Mouse (Mus musculus) heart, adult 2 months (tissue): ENCODE results near the gene Rbfox2. TPM values are rescaled to one million over a fixed set of nuclear protein-coding genes. Genes with fewer than 3 reads are reported as not detected.

ENCODE experiments used
- DNase-seq, 2 experiments: peaks; one replicate each; pipeline ENCODE4 v3.0.0; 2021
- H3K27ac ChIP-seq: fragments of 200-600 bp; 2 replicates; pipeline ENCODE4 v1.8.1; 2022
- H3K27me3 ChIP-seq: fragments of 200-500 bp; 2 replicates; pipeline ENCODE4 v1.6.1; 2012; ENCODE audit warnings: mild to moderate bottlenecking, low read length, inconsistent platforms, mixed read lengths; ENCODE audit not compliant: control insufficient read depth, insufficient read depth
- H3K36me3 ChIP-seq: fragments of 200-500 bp; 2 replicates; pipeline ENCODE4 v1.6.1; 2012; ENCODE audit warnings: low read length, inconsistent platforms; ENCODE audit not compliant: control insufficient read depth, insufficient read depth
- H3K4me1 ChIP-seq: fragments of 200-500 bp; 2 replicates; pipeline ENCODE4 v1.6.1; 2011; ENCODE audit warnings: low read length; ENCODE audit not compliant: control insufficient read depth, insufficient read depth
- H3K4me3 ChIP-seq: fragments of 200-600 bp; 2 replicates; pipeline ENCODE4 v1.8.1; 2022
- H3K79me2 ChIP-seq: fragments of 200-500 bp; replicated peaks from 2 replicates; pipeline ENCODE4 v1.6.1; 2012; ENCODE audit warnings: mild to moderate bottlenecking, inconsistent platforms, low read length, moderate library complexity, mixed read lengths; ENCODE audit not compliant: control insufficient read depth, insufficient read depth
- H3K9ac ChIP-seq: fragments of 200-500 bp; 2 replicates; pipeline ENCODE4 v1.6.1; 2012; ENCODE audit warnings: low read depth, mild to moderate bottlenecking, control low read depth, inconsistent platforms, low read length, mixed read lengths
- CTCF ChIP-seq: fragments of 200-600 bp; IDR thresholded peaks from 2 replicates; pipeline ENCODE4 v1.8.1; 2022; ENCODE audit warnings: antibody characterized with exemption, mild to moderate bottlenecking, moderate library complexity
- EP300 ChIP-seq: fragments of 200-500 bp; IDR thresholded peaks from 2 replicates; pipeline ENCODE4 v1.6.1; 2011; ENCODE audit warnings: low read depth, low read length, control low read depth; ENCODE audit not compliant: insufficient read depth
- POLR2A ChIP-seq: fragments of 200-500 bp; IDR thresholded peaks from 2 replicates; pipeline ENCODE4 v1.6.1; 2011; ENCODE audit warnings: mild to moderate bottlenecking, low read depth, low read length, control low read depth; ENCODE audit not compliant: insufficient read depth
- WGBS: fragments of 180-500 bp; shearing (Covaris S2); methylation state at CpG from one replicate; pipeline ENCODE4 v1.1.7; 2018; 5-methylcytosine and 5-hydroxymethylcytosine counted together
- intact Hi-C: fragments of 180-260 bp; cut with DNase I; formaldehyde crosslinking; loops from one replicate; pipeline ENCODE4 v1.15.1; 2025
- polyA plus RNA-seq: library from polyadenylated mRNA; depleted of rRNA; stranded (reverse); fragments of >200 nt; gene quantifications from 2 replicates; pipeline ENCODE4 v1.2.3, GENCODE M21; 2012
- total RNA-seq, 2 experiments: library from RNA; stranded (reverse); gene quantifications; 2 replicates each; pipeline ENCODE4 v1.2.3; 2021

Rbfox2 gene
- total and polyA plus RNA-seq, 3 experiments = 86.0 to 110 (median 106) TPM

DNA sequence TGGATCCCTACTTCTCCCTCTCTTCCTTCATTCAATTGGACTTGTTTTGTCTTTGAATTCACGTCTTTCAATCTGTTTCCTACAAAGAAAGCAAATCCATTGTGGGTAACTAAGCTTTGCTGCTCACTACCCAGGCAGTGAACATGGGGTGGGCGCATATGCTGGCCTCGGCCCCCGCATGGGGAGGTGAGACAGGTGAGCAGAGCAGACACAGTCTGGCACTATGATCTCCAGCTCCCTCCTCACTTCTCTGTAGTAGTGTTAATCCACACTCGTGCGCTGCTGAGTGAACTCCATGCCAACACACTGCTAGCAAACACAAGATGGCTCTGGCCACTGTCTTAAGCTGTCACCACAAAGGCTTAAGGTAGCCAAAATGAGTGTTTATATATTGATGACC is 209.4 kb downstream of the Rbfox2 start:
- Histone ChIP-seq H3K36me3 (peaks cover 5% of the 10 kb centered on the region; the same call in 1 of the 2 replicates), H3K9ac (no peak overlapping the region), H3K79me2 (peaks cover 1% of the 10 kb centered on the region; the same call in 1 of the 2 replicates), H3K4me3 (no peak overlapping the region), H3K27ac (no peak overlapping the region), H3K4me1 (no peaks in the 10 kb centered on the region), H3K27me3 (no peaks in the 10 kb centered on the region)
- intact Hi-C loops = no loop called here
- WGBS = 89% methylated on average over 6 of the region's 6 CpGs
- TF ChIP-seq CTCF = no peak
- TF ChIP-seq POLR2A = no peak
- no peak for TF ChIP-seq EP300
- no peak for DNase-seq

DNA sequence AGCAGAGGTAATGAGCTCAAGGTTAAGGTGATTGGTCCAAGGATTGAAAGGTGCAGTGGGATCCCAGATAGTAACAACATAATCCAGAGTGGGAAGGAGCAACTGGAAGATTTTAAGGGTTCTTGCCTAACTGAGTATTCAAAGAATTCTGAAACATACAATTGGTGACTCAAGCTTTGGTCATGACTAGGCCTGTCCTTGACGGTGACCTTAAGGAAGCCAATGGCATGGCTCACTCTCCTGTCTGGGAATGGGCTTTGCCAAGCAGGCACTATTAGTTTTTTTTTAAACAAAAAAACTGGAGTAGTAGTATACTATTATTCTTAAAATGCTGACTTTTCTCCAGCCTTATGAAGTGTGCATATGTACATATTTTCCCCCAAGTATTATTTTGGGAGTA is 211.6 kb downstream of the Rbfox2 start:
- H3K79me2 ChIP-seq = no peaks in the 10 kb centered on the region
- TF ChIP-seq POLR2A = no peak
- TF ChIP-seq EP300 = no peak
- no peak for TF ChIP-seq CTCF
- WGBS = 78% methylated on average over 1 of the region's 1 CpGs
- intact Hi-C loops = no loop called here
- H3K36me3 ChIP-seq = peaks cover 5% of the 10 kb centered on the region; the same call in 1 of the 2 replicates
- H3K27ac ChIP-seq = no peak overlapping the region
- no peak for DNase-seq
- H3K9ac ChIP-seq = no peak overlapping the region
- no peak overlapping the region for H3K4me3 ChIP-seq
- no peaks in the 10 kb centered on the region for H3K27me3 ChIP-seq
- no peaks in the 10 kb centered on the region for H3K4me1 ChIP-seq

DNA sequence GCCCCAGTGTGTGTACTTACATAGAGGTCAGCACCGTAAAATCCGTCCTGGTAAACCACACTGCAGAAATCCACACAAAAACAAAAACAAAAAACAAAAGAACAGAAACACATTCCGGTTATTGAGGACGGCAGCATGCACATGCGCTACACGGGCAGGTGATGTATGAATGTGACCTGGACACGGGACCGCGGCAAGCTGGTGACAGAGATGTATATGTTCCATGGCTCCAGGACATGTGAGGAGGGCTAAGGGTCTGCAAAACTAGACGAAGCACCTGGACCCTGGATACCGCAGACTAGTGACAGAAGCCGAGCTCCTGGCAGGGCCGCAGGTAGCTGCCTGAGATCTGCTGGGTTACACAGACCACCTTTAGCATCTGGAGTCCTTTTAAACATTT is 212.4 kb downstream of the Rbfox2 start:
- Histone ChIP-seq H3K4me3 (no peak overlapping the region), H3K36me3 (peaks cover 5% of the 10 kb centered on the region; the same call in 1 of the 2 replicates), H3K4me1 (no peaks in the 10 kb centered on the region), H3K27me3 (no peaks in the 10 kb centered on the region), H3K27ac (no peak overlapping the region), H3K79me2 (no peaks in the 10 kb centered on the region), H3K9ac (no peak overlapping the region)
- 96% methylated on average over 13 of the region's 13 CpGs for WGBS
- intact Hi-C loops = no loop called here
- no peak for TF ChIP-seq EP300
- no peak for TF ChIP-seq POLR2A
- DNase-seq = no peak

DNA sequence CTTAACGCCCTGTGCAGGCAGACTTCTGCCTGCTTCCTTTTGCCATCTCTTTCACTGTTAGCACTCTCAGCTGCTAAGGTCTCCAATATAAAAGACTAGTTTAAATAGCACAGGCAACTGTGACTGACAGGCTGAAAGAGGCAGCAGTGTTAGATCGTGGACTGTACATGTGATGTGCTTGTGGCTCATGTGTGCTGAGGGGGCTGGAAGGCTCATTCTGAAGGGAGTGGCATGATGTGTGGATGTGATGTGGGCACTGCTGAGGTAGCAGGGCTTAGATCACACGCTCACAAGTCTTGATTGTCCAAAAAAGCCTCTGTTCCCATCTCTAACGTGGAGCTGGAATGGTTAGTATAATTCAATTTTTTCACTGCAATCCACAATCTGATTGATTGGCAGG is 215.4 kb downstream of the Rbfox2 start:
- TF ChIP-seq CTCF = no peak
- no peak for TF ChIP-seq POLR2A
- no peak for TF ChIP-seq EP300
- no peaks in the 10 kb centered on the region for H3K27me3 ChIP-seq
- WGBS = 73% methylated on average over 4 of the region's 4 CpGs
- H3K4me1 ChIP-seq = no peaks in the 10 kb centered on the region
- no peak for DNase-seq
- H3K4me3 ChIP-seq = no peak overlapping the region
- H3K79me2 ChIP-seq = no peaks in the 10 kb centered on the region
- H3K36me3 ChIP-seq = peaks cover 5% of the 10 kb centered on the region; the same call in 1 of the 2 replicates
- H3K9ac ChIP-seq = no peak overlapping the region
- no peak overlapping the region for H3K27ac ChIP-seq
- intact Hi-C loops = no loop called here

GRCm38 (mm10) chr15:77090531-77090930 is 216.3 kb downstream of the Rbfox2 start:
- TF ChIP-seq CTCF (no peak), EP300 (no peak), POLR2A (no peak)
- Histone ChIP-seq H3K4me1 (no peaks in the 10 kb centered on the region; the same call in 1 of the 2 replicates), H3K36me3 (peaks cover 5% of the 10 kb centered on the region; the same call in 1 of the 2 replicates), H3K27ac (no peak overlapping the region), H3K4me3 (no peak overlapping the region), H3K9ac (no peak overlapping the region), H3K27me3 (no peaks in the 10 kb centered on the region), H3K79me2 (no peaks in the 10 kb centered on the region)
- WGBS = 62% methylated on average over 5 of the region's 5 CpGs
- DNase-seq = no peak
- intact Hi-C loops = no loop called here

GRCm38 (mm10) chr15:77089249-77089648 is 217.6 kb downstream of the Rbfox2 start:
- no peak for DNase-seq
- H3K4me1 ChIP-seq = no peaks in the 10 kb centered on the region; the same call in 1 of the 2 replicates
- 79% methylated on average over 11 of the region's 11 CpGs for WGBS
- intact Hi-C loops = no loop called here
- no peaks in the 10 kb centered on the region for H3K27me3 ChIP-seq
- TF ChIP-seq CTCF (no peak), POLR2A (no peak), EP300 (no peak)
- no peaks in the 10 kb centered on the region for H3K79me2 ChIP-seq
- no peak overlapping the region for H3K4me3 ChIP-seq
- H3K9ac ChIP-seq = no peak overlapping the region
- peaks cover 5% of the 10 kb centered on the region; the same call in 1 of the 2 replicates for H3K36me3 ChIP-seq
- no peak overlapping the region for H3K27ac ChIP-seq

- intact Hi-C loops = no loop called here
- 87% methylated on average over 1 of the region's 1 CpGs for WGBS
- peak overlapping the region; percentile 7; the same call in 1 of the 2 replicates for H3K27ac ChIP-seq
- DNase-seq = no peak
- H3K4me1 ChIP-seq = peaks cover 2% of the 10 kb centered on the region; the same call in 1 of the 2 replicates
- H3K4me3 ChIP-seq = no peak overlapping the region
- H3K79me2 ChIP-seq = no peaks in the 10 kb centered on the region
- TF ChIP-seq POLR2A (no peak), CTCF (no peak), EP300 (no peak)
- H3K9ac ChIP-seq = no peak overlapping the region
- H3K27me3 ChIP-seq = no peaks in the 10 kb centered on the region
- peaks cover 5% of the 10 kb centered on the region for H3K36me3 ChIP-seq
Observed at GRCm38 (mm10) chr15:77086488-77086887, 220.3 kb downstream of the Rbfox2 start.
